ENCODE assay signal across 10 mouse cellular contexts in genomic region chr3:115673663-115674157, GRCm38 (mm10). TPM values are rescaled to one million over a fixed set of nuclear protein-coding genes. Genes with fewer than 3 reads are reported as not detected.
DNase-seq lines count a peak whose midpoint lies in the region; ATAC-seq and TF ChIP-seq lines count a peak whose summit lies in the region.
"Had no signal": no experiment of that assay in that cellular context is flagged by ENCODE, and none has a peak within 500 bp of the region (broad histone marks: within the 10 kb centered on the region; RNA-seq: fewer than 3 reads in every experiment).

No protein-coding gene starts in this region.

- no peak for ATAC-seq in kidney, postnatal 0 days (replicated peaks; ENCODE audit: low FRiP score, low read depth)
- no peak for ATAC-seq in heart, embryonic 12.5 days (ENCODE audit: insufficient number of reproducible peaks, low FRiP score)
- no peak for ATAC-seq in lung, embryonic 14.5 days (ENCODE audit: insufficient read depth)

- intact Hi-C loops in left cerebral cortex, postnatal 10 days (cut with DNase I), result no loop called here

- no peak for DNase-seq in kidney, postnatal 0 days (ENCODE audit: low spot score)
- no peak for DNase-seq in kidney, postnatal 14 days
- peak; percentile 9 for DNase-seq in lung, embryonic 14.5 days
- DNase-seq in thymus, adult 2 months, result peak; percentile 40
- no peak for DNase-seq in frontal cortex, postnatal 36 days (ENCODE audit: low spot score in 2 of 2)
- DNase-seq in left cerebral cortex, postnatal 10 days (ENCODE audit: extremely low spot score in 1 of 2, low spot score in 2 of 2), result no peak
- no peak for DNase-seq in gastrocnemius, postnatal 4 days (ENCODE audit: low spot score in 2 of 2)
- DNase-seq: cerebellum, adult 11-12 months had no signal

- H3K9me3 ChIP-seq in kidney, postnatal 0 days (replicated peaks; ENCODE audit: low read length), result no peaks in the 10 kb centered on the region
- H3K9me3 ChIP-seq in heart, embryonic 12.5 days (replicated peaks), result no peaks in the 10 kb centered on the region
- no peaks in the 10 kb centered on the region for H3K9me3 ChIP-seq in lung, embryonic 14.5 days (ENCODE audit: low read depth, low read length)

- H3K4me1 ChIP-seq in kidney, postnatal 0 days (replicated peaks; ENCODE audit: insufficient read depth, low read length), result no peaks in the 10 kb centered on the region
- peaks cover 11% of the 10 kb centered on the region for H3K4me1 ChIP-seq in heart, embryonic 12.5 days (replicated peaks)
- H3K4me1 ChIP-seq in lung, embryonic 14.5 days (ENCODE audit: insufficient read depth), result no peaks in the 10 kb centered on the region
- H3K4me1 ChIP-seq in thymus, adult 2 months (replicated peaks; ENCODE audit: control insufficient read depth, insufficient read depth, low read length), result peaks cover 6% of the 10 kb centered on the region

- peak overlapping the region; percentile 14; the same call in 1 of the 2 replicates for H3K4me2 ChIP-seq in kidney, postnatal 0 days (ENCODE audit: low read length)
- H3K4me2 ChIP-seq in heart, embryonic 12.5 days, result peak overlapping the region; percentile 17
- H3K4me2 ChIP-seq in lung, embryonic 14.5 days, result peak overlapping the region; percentile 35

- no peak overlapping the region for H3K9ac ChIP-seq in kidney, postnatal 0 days (ENCODE audit: low read depth, low read length)
- H3K9ac ChIP-seq in heart, embryonic 12.5 days, result no peak overlapping the region
- no peak overlapping the region for H3K9ac ChIP-seq in lung, embryonic 14.5 days

- H3K27ac ChIP-seq in kidney, postnatal 0 days, result no peak overlapping the region
- H3K27ac ChIP-seq in heart, embryonic 12.5 days (ENCODE audit: poor library complexity, severe bottlenecking), result no peak overlapping the region
- H3K27ac ChIP-seq in lung, embryonic 14.5 days (ENCODE audit: low read depth), result peak overlapping the region; percentile 30; the same call in 1 of the 2 replicates
- H3K27ac ChIP-seq in thymus, adult 2 months (ENCODE audit: control insufficient read depth, insufficient read depth, low read length), result peak overlapping the region; percentile 38; the same call in 1 of the 2 replicates

- TF ChIP-seq CTCF in kidney, postnatal 0 days (IDR thresholded peaks at IDR 0.05; ENCODE audit: low read depth), result no peak
- no peak for TF ChIP-seq CTCF in lung, embryonic 14.5 days (IDR thresholded peaks at IDR 0.05; ENCODE audit: low read depth)
- no peak for TF ChIP-seq CTCF in thymus, adult 2 months (IDR thresholded peaks at IDR 0.05; ENCODE audit: borderline replicate concordance, control insufficient read depth, extremely low read depth, insufficient read depth, low read length, poor library complexity)

- no peaks in the 10 kb centered on the region for H3K36me3 ChIP-seq in kidney, postnatal 0 days (ENCODE audit: insufficient read depth, low read length)
- H3K36me3 ChIP-seq in heart, embryonic 12.5 days, result no peaks in the 10 kb centered on the region
- H3K36me3 ChIP-seq in lung, embryonic 14.5 days (ENCODE audit: insufficient read depth), result no peaks in the 10 kb centered on the region
- H3K36me3 ChIP-seq in thymus, adult 2 months (ENCODE audit: control insufficient read depth, insufficient read depth, low read length), result no peaks in the 10 kb centered on the region

- 34% methylated on average over 13 of the region's 13 CpGs for WGBS in kidney, postnatal 0 days
- WGBS in heart, embryonic 12.5 days, result 46% methylated on average over 13 of the region's 13 CpGs
- 25% methylated on average over 13 of the region's 13 CpGs for WGBS in lung, embryonic 14.5 days
- WGBS in thymus, adult 2 months, result 37% methylated on average over 13 of the region's 13 CpGs

- no peaks in the 10 kb centered on the region for H3K27me3 ChIP-seq in kidney, postnatal 0 days (ENCODE audit: insufficient read depth, low read length)
- no peaks in the 10 kb centered on the region for H3K27me3 ChIP-seq in heart, embryonic 12.5 days (replicated peaks)
- H3K27me3 ChIP-seq in lung, embryonic 14.5 days (ENCODE audit: insufficient read depth, low read length), result no peaks in the 10 kb centered on the region
- H3K27me3 ChIP-seq in thymus, adult 2 months (ENCODE audit: control insufficient read depth, insufficient read depth, low read length), result no peaks in the 10 kb centered on the region

- TF ChIP-seq POLR2A in thymus, adult 2 months (IDR thresholded peaks at IDR 0.05; ENCODE audit: control insufficient read depth, extremely low read depth, insufficient read depth, low read length, poor library complexity), result no peak

- no peak overlapping the region for H3K4me3 ChIP-seq in kidney, postnatal 0 days (replicated peaks; ENCODE audit: low read depth, low read length)
- H3K4me3 ChIP-seq in heart, embryonic 12.5 days, result no peak overlapping the region
- no peak overlapping the region for H3K4me3 ChIP-seq in lung, embryonic 14.5 days (ENCODE audit: low read depth, low read length)
- no peak overlapping the region for H3K4me3 ChIP-seq in thymus, adult 2 months (ENCODE audit: control insufficient read depth, insufficient read depth, low read length)
- H3K4me3 ChIP-seq: myocyte had no signal

RNA-seq across cellular contexts. Expression of gene S1pr1, which starts 41.2 kb away (rescaled TPM):
- 17.8 and 20.1 TPM in 2 replicates for polyA plus RNA-seq in kidney, postnatal 0 days (2015; fragmentation: Nextera tagmentation; extraction: Ambion mirVana)
- polyA plus RNA-seq in heart, embryonic 12.5 days (2016; fragmentation: Nextera tagmentation; extraction: Ambion mirVana), result 86.0 and 87.5 TPM in 2 replicates
- polyA plus RNA-seq in lung, embryonic 14.5 days (2014; fragmentation: Nextera tagmentation; extraction: Ambion mirVana), result 20.5 and 21.2 TPM in 2 replicates
- polyA plus RNA-seq in thymus, adult 2 months (2012; rRNA removed), result 55.6 and 62.8 TPM in 2 replicates
- total RNA-seq in left cerebral cortex, postnatal 10 days (2021), result 10 to 100 TPM; 49.3 to 56.3 TPM
- total RNA-seq in gastrocnemius, postnatal 4 days (2021), result 10 to 100 TPM; 25.4 to 26.6 TPM

Comparison
In these comparisons a context has a peak if more than half of its experiments do, and no peak if none do; other contexts are left out.
1. DNase-seq: peak in lung, embryonic 14.5 days (single experiment) and thymus, adult 2 months (single experiment); none in kidney, postnatal 0 days (single experiment), kidney, postnatal 14 days (single experiment), frontal cortex, postnatal 36 days (0 of 2), left cerebral cortex, postnatal 10 days (0 of 2) and gastrocnemius, postnatal 4 days (0 of 2).
2. H3K27ac ChIP-seq: peak in lung, embryonic 14.5 days (single experiment) and thymus, adult 2 months (single experiment); none in kidney, postnatal 0 days (single experiment) and heart, embryonic 12.5 days (single experiment).
3. Peak in every context shown above with its lines, with median percentiles within 50 percentile points of each other: H3K4me2 ChIP-seq.